Mouse (Mus musculus): ENCODE measurements around the gene Polr3gl.

DNA sequence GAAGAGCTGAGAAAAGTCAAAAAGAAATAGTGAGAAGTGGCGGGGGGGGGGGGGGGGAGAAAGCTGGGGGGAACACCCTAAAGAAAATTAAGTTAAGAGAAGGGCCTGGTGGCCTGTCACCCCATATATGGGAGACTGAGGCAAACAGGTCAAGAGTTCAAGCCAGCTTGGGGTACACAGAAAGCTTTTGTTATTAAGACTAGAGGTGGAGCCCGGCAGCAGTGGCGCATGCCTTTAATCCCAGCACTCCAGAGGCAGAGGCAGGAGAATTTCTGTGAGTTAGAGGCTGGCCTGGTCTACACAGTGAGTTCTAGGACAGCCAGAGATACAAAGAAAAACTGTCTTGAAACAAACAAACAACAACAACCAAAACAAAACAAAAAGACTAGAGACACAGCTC, 28.9 kb downstream of the Polr3gl start:
- no peak for TF ChIP-seq CTCF (IDR thresholded peaks at IDR 0.05; ENCODE audit: control insufficient read depth, insufficient read depth, insufficient replicate concordance, low read depth, low read length)
- no peak for TF ChIP-seq POLR2A (IDR thresholded peaks at IDR 0.05; ENCODE audit: control insufficient read depth, low read depth, low read length)

All from testis, adult 2 months (tissue).